Mouse (Mus musculus) intestine, postnatal 0 days (tissue): ENCODE data around the gene Kank3. TPM values are rescaled to one million over a fixed set of nuclear protein-coding genes. Genes with fewer than 3 reads are reported as not detected.
"Not testable (repeated sequence)": the region's sequence is repeated elsewhere in the genome, so short reads cannot be mapped to it uniquely, and the experiment has no call there.

Experiments
- ATAC-seq: fragments of 200-750 bp; cut with Nextera tagmentation; 2 replicates; pipeline ENCODE4 v1.8.0; 2017; ENCODE audit warnings: mild to moderate bottlenecking, moderate TSS enrichment, moderate library complexity
- H3K27ac ChIP-seq: fragments of 300-500 bp; sonication (generic); 2 replicates; pipeline ENCODE4 v1.5.1; 2014; ENCODE audit warnings: mild to moderate bottlenecking, low read depth, low read length, moderate library complexity
- H3K27me3 ChIP-seq: fragments of 300-500 bp; sonication (generic); replicated peaks from 2 replicates; pipeline ENCODE4 v1.6.1; 2014; ENCODE audit warnings: low read length, mixed read lengths; ENCODE audit not compliant: control insufficient read depth, insufficient read depth
- H3K36me3 ChIP-seq: fragments of 300-500 bp; sonication (generic); 2 replicates; pipeline ENCODE4 v1.6.1; 2014; ENCODE audit warnings: mild to moderate bottlenecking, moderate library complexity; ENCODE audit not compliant: control insufficient read depth, insufficient read depth
- H3K4me1 ChIP-seq: fragments of 300-500 bp; sonication (generic); replicated peaks from 2 replicates; pipeline ENCODE4 v1.6.1; 2014; ENCODE audit warnings: antibody characterized with exemption, low read length, mixed read lengths; ENCODE audit not compliant: control insufficient read depth, insufficient read depth
- H3K4me2 ChIP-seq: fragments of 300-500 bp; sonication (generic); replicated peaks from 2 replicates; pipeline ENCODE4 v1.6.1; 2014; ENCODE audit warnings: low read depth, mild to moderate bottlenecking, moderate library complexity
- H3K4me3 ChIP-seq: fragments of 300-500 bp; sonication (generic); 2 replicates; pipeline ENCODE4 v1.5.1; 2014; ENCODE audit warnings: low read depth, low read length
- H3K9ac ChIP-seq: fragments of 300-500 bp; sonication (generic); 2 replicates; pipeline ENCODE4 v1.6.1; 2014; ENCODE audit warnings: mild to moderate bottlenecking, low read depth, low read length
- H3K9me3 ChIP-seq: fragments of 300-500 bp; sonication (generic); 2 replicates; pipeline ENCODE4 v1.6.1; 2016; ENCODE audit warnings: mixed run types; ENCODE audit not compliant: control insufficient read depth
- CTCF ChIP-seq: sonication (generic); IDR thresholded peaks from 2 replicates; pipeline ENCODE4 v1.5.1; 2016; ENCODE audit warnings: low read depth, mild to moderate bottlenecking, control low read depth, antibody characterized with exemption, moderate library complexity
- WGBS: fragments of 180-500 bp; shearing (Covaris S2); extraction: QIAGEN DNeasy Blood & Tissue Kit; methylation state at CpG from one replicate; pipeline ENCODE4 v1.1.7; 2014; 5-methylcytosine and 5-hydroxymethylcytosine counted together
- polyA plus RNA-seq: library from polyadenylated mRNA; unstranded; fragments of >200 nt; fragmentation: Nextera tagmentation; extraction: Ambion mirVana; gene quantifications from 2 replicates; pipeline ENCODE4 v1.2.1, GENCODE M21; 2015

The Kank3 gene
- polyA plus RNA-seq, 1 experiment from 2014 or later = 14.8 TPM

GRCm38 (mm10) chr17:33812990-33813389 lies 2.7 kb downstream of the Kank3 start:
- H3K36me3 ChIP-seq = no peaks in the 10 kb centered on the region
- no peak overlapping the region for H3K9ac ChIP-seq
- H3K4me3 ChIP-seq = no peak overlapping the region
- TF ChIP-seq CTCF = no peak
- no peak for ATAC-seq
- 62% methylated on average over 4 of the region's 4 CpGs for WGBS
- H3K9me3 ChIP-seq = no peaks in the 10 kb centered on the region
- no peak overlapping the region for H3K27ac ChIP-seq
- H3K27me3 ChIP-seq = no peaks in the 10 kb centered on the region
- H3K4me1 ChIP-seq = peaks cover 8% of the 10 kb centered on the region
- H3K4me2 ChIP-seq = no peak overlapping the region

- Histone ChIP-seq H3K9me3 (no peaks in the 10 kb centered on the region), H3K27ac (no peak overlapping the region), H3K4me3 (no peak overlapping the region), H3K36me3 (peaks cover 22% of the 10 kb centered on the region), H3K4me2 (no peak overlapping the region), H3K27me3 (no peaks in the 10 kb centered on the region), H3K9ac (no peak overlapping the region), H3K4me1 (peaks cover 12% of the 10 kb centered on the region)
- no peak for ATAC-seq
- WGBS = 88% methylated on average over 5 of the region's 6 CpGs
- no peak for TF ChIP-seq CTCF
Measured at GRCm38 (mm10) chr17:33815399-33815798, 5.1 kb downstream of the Kank3 start.

GRCm38 (mm10) chr17:33816612-33817011 lies 6.3 kb downstream of the Kank3 start:
- no peak for ATAC-seq
- 61% methylated on average over 5 of the region's 5 CpGs for WGBS

GRCm38 (mm10) chr17:33817184-33817968 lies 7.1 kb downstream of the Kank3 start:
- ATAC-seq = peak; percentile 97
- no peak; the same call in 1 of the 2 replicates for TF ChIP-seq CTCF
- peaks cover 42% of the 10 kb centered on the region for H3K36me3 ChIP-seq
- no peaks in the 10 kb centered on the region for H3K27me3 ChIP-seq
- under 1% methylated on average over 89 of the region's 89 CpGs for WGBS
- peaks cover 12% of the 10 kb centered on the region for H3K4me1 ChIP-seq
- peak overlapping the region; percentile 89 for H3K4me2 ChIP-seq
- no peaks in the 10 kb centered on the region for H3K9me3 ChIP-seq
- H3K9ac ChIP-seq = peak overlapping the region; percentile 62
- H3K4me3 ChIP-seq = peak overlapping the region; percentile 56
- H3K27ac ChIP-seq = peak overlapping the region; percentile 90

More at GRCm38 (mm10) chr17:33816612-33817011, 6.3 kb downstream of the Kank3 start:
- no peak for TF ChIP-seq CTCF
- peak overlapping the region; percentile 56 for H3K4me3 ChIP-seq
- peak overlapping the region; percentile 90; the same call in 1 of the 2 replicates for H3K27ac ChIP-seq
- H3K36me3 ChIP-seq = peaks cover 35% of the 10 kb centered on the region
- H3K9ac ChIP-seq = 0 out of 2 replicates have a peak overlapping the region, but pooled peaks have one; percentile 62
- H3K9me3 ChIP-seq = no peaks in the 10 kb centered on the region
- peaks cover 12% of the 10 kb centered on the region for H3K4me1 ChIP-seq
- no peaks in the 10 kb centered on the region for H3K27me3 ChIP-seq
- peak overlapping the region; percentile 89; the same call in 1 of the 2 replicates for H3K4me2 ChIP-seq

- Histone ChIP-seq H3K9me3 (no peaks in the 10 kb centered on the region), H3K36me3 (peaks cover 50% of the 10 kb centered on the region), H3K4me1 (peaks cover 12% of the 10 kb centered on the region), H3K4me3 (peak overlapping the region; percentile 56), H3K27me3 (no peaks in the 10 kb centered on the region), H3K4me2 (peak overlapping the region; percentile 89), H3K9ac (peak overlapping the region; percentile 62), H3K27ac (peak overlapping the region; percentile 73)
- no peak for ATAC-seq
- WGBS = 18% methylated on average over 33 of the region's 33 CpGs
- TF ChIP-seq CTCF = no peak
Measured at GRCm38 (mm10) chr17:33817969-33818643, 7.8 kb downstream of the Kank3 start.

GRCm38 (mm10) chr17:33822436-33822959 lies 12.2 kb downstream of the Kank3 start:
- no peak for ATAC-seq
- Histone ChIP-seq H3K27ac (no peak overlapping the region), H3K27me3 (no peaks in the 10 kb centered on the region), H3K4me2 (no peak overlapping the region), H3K9ac (no peak overlapping the region), H3K9me3 (no peaks in the 10 kb centered on the region), H3K36me3 (peaks cover 55% of the 10 kb centered on the region), H3K4me3 (no peak overlapping the region), H3K4me1 (peaks cover 9% of the 10 kb centered on the region)
- 90% methylated on average over 1 of the region's 1 CpGs for WGBS
- TF ChIP-seq CTCF = peak; percentile 53

- Histone ChIP-seq H3K36me3 (peaks cover 60% of the 10 kb centered on the region), H3K9ac (peak overlapping the region; percentile 86), H3K4me3 (peak overlapping the region; percentile 78), H3K4me2 (peak overlapping the region; percentile 74)
- not testable (repeated sequence) for H3K27me3 ChIP-seq, H3K27ac ChIP-seq, H3K9me3 ChIP-seq, ATAC-seq, H3K4me1 ChIP-seq
- WGBS = 57% methylated on average over 8 of the region's 8 CpGs
Measured at GRCm38 (mm10) chr17:33823171-33823570, 12.9 kb downstream of the Kank3 start.
